Mouse (Mus musculus): ENCODE measurements at regions not wholly inside any gene's neighbourhood (a gene's known extent, or its start where the extent isn't known, plus 50 kb on each side); places are given as distances from the start of the nearest gene placed in this dataset.

- intact Hi-C loops (cut with DNase I), result loop anchor here (5.0 kb wide), 1 partner anchor 93 kb away; no protein-coding TSS in a partner anchor
- no peak for DNase-seq
These were observed 313.3 kb upstream of the Klf3 start for GRCm38 (mm10) chr5:64489656-64490444.

DNA sequence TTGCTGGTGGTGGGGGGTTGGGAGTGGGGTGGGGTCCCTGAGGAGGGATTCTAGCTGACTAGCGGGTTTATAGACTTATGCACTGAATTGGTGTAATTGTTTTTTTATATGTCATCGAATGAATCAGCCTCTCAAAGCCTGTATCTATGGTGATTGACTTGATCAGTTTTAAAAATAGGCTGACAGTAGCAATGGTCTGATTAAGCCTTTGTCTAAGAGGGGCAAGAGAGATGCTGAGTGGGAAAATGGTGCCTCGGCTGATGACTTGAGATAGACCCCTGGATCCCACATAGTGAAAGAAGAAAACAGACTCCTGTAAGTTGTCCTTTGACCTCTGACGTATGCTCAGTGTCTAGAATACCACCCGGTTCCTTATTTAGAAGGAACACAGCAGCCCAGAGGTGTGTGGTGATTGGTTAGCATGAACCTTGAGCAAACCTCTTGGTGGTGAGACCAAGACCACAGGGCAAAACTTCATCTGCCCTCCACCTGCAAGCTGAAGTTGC, 312.7 kb upstream of the Klf3 start:
- intact Hi-C loops (cut with DNase I), result no loop called here
- no peak for DNase-seq

DNA sequence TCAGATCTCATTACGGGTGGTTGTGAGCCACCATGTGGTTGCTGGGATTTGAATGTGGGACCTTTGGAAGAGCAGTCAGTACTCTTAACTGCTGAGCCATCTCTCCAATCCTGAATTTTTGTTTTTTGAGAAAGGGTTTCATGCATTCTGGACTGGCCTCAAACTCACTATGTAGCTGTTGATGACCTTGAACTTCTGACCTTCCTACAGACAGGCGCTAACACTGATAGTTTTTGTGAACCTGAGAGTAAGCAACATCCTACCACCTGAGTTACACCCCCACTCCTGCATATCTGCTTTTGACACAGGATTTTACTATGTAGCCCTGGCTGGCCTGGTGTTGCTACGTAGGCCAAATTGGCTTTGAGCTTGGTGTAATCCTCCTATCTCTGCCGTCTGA, 308.8 kb upstream of the Klf3 start:
- intact Hi-C loops (cut with DNase I), result no loop called here
- DNase-seq, result no peak

DNA sequence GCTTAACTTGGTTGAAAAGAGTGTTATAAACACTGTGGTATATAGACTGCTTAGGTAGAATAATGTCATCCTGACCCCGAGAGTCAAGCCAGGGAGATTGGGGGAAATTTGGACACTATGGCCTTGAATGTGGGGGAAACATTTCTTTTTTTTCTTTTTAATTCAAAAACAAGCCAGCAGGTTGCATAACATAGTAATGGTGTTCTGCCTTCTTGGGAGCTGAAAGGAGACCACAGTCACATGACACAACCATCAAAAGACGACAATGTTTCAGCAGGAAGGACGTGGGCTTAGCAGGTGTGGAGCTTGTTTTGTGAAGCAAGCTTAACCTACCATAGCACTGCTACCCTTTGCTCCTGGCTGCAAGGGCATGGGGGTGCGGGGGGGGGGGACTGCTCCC, 306.3 kb upstream of the Klf3 start:
- intact Hi-C loops (cut with DNase I), result no loop called here

DNA sequence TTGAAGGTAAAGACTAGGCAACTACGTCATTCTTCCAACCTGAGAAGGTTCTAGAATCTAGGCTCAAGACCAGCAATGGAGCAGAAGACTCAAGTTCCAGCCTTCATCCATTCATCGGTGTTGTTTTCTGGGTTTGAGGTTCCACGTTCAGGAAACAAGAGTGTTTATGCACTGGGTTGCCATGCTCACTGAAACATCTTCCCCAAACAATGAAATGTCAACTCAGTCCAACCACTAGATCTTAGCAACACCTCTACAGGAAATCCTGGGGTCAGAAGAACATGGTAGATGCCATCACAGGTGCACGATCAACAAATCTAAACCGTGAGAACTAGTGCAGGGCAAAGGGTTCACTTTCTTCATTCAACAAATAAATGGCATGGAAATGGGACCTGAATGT, 304.8 kb upstream of the Klf3 start:
- DNase-seq, result no peak
- intact Hi-C loops (cut with DNase I), result no loop called here

More for the DNA sequence above, 306.3 kb upstream of the Klf3 start:
- no peak for DNase-seq

DNA sequence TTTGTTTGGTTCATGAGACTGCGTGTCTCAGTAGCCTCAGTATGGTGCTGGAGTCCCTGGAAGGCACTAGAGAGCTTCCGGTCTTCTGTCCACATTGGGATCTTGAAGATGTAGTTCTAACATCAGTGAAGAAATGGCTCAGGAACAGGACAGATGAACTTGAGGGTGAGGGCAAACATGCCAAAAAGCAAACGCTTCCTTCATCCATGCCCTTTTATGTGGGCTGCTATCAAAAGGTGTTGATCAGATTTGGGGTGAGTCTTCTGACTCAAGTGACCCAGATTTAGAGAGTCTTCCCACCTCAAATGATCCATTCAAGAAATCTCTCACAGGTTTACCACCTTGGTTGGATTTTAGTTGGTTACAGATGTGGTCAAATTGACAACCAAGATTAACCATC, 304.1 kb upstream of the Klf3 start:
- intact Hi-C loops (cut with DNase I), result no loop called here
- DNase-seq, result no peak

DNA sequence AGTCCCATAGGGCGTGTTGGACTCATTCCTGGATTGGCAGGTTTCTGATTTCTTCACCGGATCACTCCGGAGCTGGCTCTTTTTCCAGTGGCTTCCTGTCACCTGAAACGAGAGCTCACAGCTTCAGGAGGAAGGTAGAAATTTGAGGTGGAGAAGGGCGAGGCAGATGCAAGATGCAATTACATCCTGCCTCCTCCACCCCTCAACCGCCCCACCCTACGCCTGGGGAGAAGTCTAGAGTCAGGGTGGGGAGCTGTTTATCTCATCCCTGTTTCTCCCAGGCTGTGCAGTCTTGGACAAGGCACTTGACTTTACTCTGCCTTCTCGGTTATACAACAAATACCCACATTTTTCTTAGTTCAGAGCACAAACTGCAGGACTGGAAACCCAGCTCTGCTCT, 302.8 kb upstream of the Klf3 start:
- intact Hi-C loops (cut with DNase I), result no loop called here
- DNase-seq, result peak in 1 of 2 experiments; percentile 7

DNA sequence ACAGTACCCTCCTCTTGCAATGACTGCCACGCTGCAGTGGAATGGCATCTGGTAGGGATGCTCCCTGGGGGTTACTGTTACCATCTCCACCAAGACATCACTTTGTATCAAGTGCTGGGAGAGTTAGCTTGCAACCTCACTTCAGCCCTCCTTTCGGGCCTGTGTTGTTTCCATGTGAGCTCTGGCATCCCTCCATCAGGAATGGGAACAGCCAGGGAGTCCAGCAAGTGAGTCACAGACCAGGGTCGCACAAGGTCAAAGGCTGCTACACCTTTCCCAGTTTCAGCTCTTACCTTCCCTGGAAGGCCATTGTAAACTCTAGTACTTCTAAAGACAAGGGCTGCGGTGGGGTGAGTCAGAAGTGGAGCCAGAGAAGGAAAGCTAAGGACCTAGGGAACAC, 302.3 kb upstream of the Klf3 start:
- peak; percentile 30 to 46 for DNase-seq
- intact Hi-C loops (cut with DNase I), result no loop called here

- DNase-seq, result no peak
- intact Hi-C loops (cut with DNase I), result no loop called here
These were observed 301.4 kb upstream of the Klf3 start for GRCm38 (mm10) chr5:64501746-64502145.

DNA sequence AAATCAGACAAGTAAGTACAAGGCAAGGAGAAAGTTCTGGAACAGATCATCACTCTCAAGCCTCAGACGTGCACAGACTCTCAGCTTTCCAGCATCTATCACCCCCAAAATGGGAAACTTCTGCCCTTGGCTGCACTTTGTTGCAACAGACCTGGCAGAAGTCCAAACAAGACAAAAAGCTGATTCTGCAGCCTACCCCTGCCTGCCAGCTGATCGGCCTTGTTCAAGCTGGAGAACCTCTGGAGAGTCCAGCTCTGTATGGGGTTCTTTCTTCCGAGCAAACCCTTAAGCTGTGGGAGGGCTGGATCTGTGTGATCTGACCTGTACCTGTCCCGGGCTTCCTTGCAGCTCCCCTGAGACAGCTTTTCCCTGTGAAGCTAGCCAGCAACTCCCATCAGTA, 299.7 kb upstream of the Klf3 start:
- intact Hi-C loops (cut with DNase I), result no loop called here
- peak; percentile 54 to 66 for DNase-seq

DNA sequence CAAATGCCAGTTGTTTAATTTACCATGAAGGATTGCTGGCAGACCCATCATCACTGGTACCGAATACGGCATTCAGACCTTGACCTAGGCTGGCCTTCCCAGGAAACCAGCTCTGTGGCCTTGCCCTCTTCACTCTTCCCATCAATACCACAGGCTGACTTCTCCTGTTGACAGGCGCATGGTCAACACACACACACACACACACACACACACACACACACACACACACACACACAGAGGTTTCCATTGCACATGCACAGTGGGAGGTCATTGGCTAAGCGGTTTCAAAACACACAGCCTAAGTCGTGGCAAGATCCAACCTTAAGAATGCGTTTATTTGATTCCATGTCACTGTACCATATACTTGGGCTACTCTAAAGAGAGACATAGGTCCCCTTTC, 298.7 kb upstream of the Klf3 start:
- no peak for DNase-seq
- intact Hi-C loops (cut with DNase I), result loop anchor here (2.0 kb wide), 2 partner anchors 122 to 216 kb away; no protein-coding TSS in a partner anchor

DNA sequence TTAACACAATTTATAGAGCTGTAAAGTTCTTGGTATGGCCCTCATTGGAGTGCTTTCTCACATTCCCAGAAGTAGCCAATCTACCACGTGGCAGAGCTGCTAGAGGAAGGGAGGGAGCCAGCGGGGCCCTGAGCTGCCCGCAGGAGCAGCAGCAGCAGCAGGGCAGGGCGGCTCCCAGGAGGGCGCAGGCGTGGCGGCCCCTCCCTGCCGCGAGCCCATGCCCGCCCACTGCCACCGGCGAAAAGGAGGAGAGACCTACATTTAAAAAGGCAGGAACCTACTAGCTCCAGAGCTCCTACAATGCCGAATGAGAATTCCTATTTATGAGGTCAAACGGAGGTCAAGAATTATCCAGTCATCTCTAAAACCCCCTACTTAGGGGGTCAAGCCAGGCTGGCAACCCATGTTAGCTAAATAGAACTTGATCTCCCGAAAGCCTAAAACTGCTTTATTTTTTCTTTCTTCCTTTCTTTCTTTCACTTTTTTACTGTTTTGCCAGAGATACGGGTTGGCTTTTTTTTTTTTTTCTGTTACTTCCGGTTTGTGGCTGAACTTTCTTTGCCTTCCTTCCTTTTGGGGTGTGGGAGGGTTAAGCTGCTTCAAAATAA, 297.9 kb upstream of the Klf3 start:
- peak; percentile 69 to 75 for DNase-seq
- intact Hi-C loops (cut with DNase I), result loop anchor here (2.0 to 5.0 kb wide), 4 partner anchors 72 to 217 kb away; no protein-coding TSS in a partner anchor

GRCm38 (mm10) chr5:64505835-64506600, 297.2 kb upstream of the Klf3 start:
- intact Hi-C loops (cut with DNase I), result loop anchor here (1.0 to 5.0 kb wide), 6 partner anchors 71 to 360 kb away; no protein-coding TSS in a partner anchor
- peak; percentile 88 to 95 for DNase-seq

DNA sequence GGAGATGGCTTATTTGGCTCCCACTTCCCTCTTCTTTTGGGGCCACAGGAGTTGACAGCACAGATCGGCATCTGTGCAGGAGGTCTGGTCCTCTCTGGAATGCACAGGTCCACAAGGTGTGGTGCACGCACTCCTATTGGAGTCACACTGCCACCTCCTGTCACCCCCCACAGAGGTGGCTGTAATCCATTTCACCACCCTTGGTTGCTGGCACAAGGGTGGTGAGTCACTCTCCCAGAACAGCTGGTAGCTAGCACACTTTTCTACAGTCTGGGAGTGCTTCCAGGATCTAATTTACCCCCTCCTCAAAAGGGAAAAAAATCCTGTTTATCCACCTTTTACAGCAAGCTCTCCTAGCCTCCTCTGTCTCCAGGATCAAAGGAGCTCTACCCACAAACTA, 294.6 kb upstream of the Klf3 start:
- DNase-seq, result no peak
- intact Hi-C loops (cut with DNase I), result loop anchor here (5.0 kb wide), 2 partner anchors 69 to 194 kb away; no protein-coding TSS in a partner anchor

- peak; percentile 9 to 51 for DNase-seq
- intact Hi-C loops (cut with DNase I), result no loop called here
These were observed 289.8 kb upstream of the Klf3 start for GRCm38 (mm10) chr5:64513155-64513945.

- intact Hi-C loops (cut with DNase I), result no loop called here
- DNase-seq, result no peak
These were observed 287.0 kb upstream of the Klf3 start for GRCm38 (mm10) chr5:64516115-64516665.

GRCm38 (mm10) chr5:64517241-64517640, 285.9 kb upstream of the Klf3 start:
- DNase-seq, result no peak
- intact Hi-C loops (cut with DNase I), result no loop called here

GRCm38 (mm10) chr5:64517835-64518234, 285.4 kb upstream of the Klf3 start:
- peak; percentile 48 to 69 for DNase-seq

GRCm38 (mm10) chr5:64519036-64519435, 284.2 kb upstream of the Klf3 start:
- intact Hi-C loops (cut with DNase I), result no loop called here
- DNase-seq, result no peak

More at GRCm38 (mm10) chr5:64517835-64518234, 285.4 kb upstream of the Klf3 start:
- intact Hi-C loops (cut with DNase I), result no loop called here

DNA sequence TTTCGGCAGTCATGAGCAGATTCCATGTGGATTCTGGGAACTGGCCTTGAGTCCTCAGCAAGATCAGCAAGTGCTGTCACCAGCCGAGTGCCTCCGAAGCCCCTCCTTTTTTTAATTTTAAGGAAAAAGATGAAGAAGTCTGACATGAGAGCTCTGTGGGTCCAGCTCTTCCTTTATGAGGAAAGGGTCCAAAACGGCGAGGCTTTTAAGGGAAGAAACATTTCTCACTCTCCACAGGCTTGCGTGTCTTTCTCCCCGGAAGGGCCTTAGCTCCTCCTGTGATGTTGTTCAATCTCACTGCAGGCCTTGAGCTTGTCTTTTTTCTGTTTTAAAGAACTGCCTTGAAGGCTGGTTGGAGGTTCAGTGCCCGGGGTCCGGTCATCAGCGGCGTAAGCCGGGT, 283.5 kb upstream of the Klf3 start:
- DNase-seq, result no peak
- intact Hi-C loops (cut with DNase I), result no loop called here
